Mouse (Mus musculus) gastrocnemius, postnatal 25 days (tissue): Measurements from ENCODE around the gene Mast2. TPM values are rescaled to one million over a fixed set of nuclear protein-coding genes. Genes with fewer than 3 reads are reported as not detected.

ENCODE experiments used
- total RNA-seq, 2 experiments: library from RNA; stranded (reverse); gene quantifications; 1 replicate in 1 of 2; 2 replicates in 1 of 2; pipeline ENCODE4 v1.2.3; 2021

The Mast2 gene
- total RNA-seq, 2 experiments from 2014 or later: 76.6 to 83.8 TPM

Other genes starting within 250 kb of the Mast2 start
- gene Pik3r3, start 242.6 kb downstream of the Mast2 start, total RNA-seq: 1 to 10 TPM; 5.3 to 6.8 TPM
- gene Ipp, start 43.4 kb upstream of the Mast2 start, total RNA-seq: 10 to 100 TPM; 11.0 to 14.6 TPM
- 10 to 100 TPM; 14.1 to 18.7 TPM for gene Tmem69, start 91.8 kb upstream of the Mast2 start, total RNA-seq
- 10 to 100 TPM; 28.0 to 28.3 TPM for gene Gpbp1l1, start 93.5 kb upstream of the Mast2 start, total RNA-seq
- gene Ccdc17, start 132.5 kb upstream of the Mast2 start, total RNA-seq: 1 to 10 TPM; 1.4 to 1.8 TPM
- gene Nasp, start 163.8 kb upstream of the Mast2 start, total RNA-seq: 10 to 100 TPM; 12.4 to 12.8 TPM
- gene Akr1a1, start 187.5 kb upstream of the Mast2 start, total RNA-seq: 100 to 1,000 TPM; 175 to 184 TPM
- gene Prdx1, start 221.4 kb upstream of the Mast2 start, total RNA-seq: 100 to 1,000 TPM; 229 to 254 TPM
- 10 to 100 TPM; 29.1 to 33.9 TPM for gene Mmachc, start 244.2 kb upstream of the Mast2 start, total RNA-seq
- 1 to 10 TPM; 2.6 to 3.5 TPM for gene Ccdc163, start 244.3 kb upstream of the Mast2 start, total RNA-seq